Mouse (Mus musculus) gastrocnemius, postnatal 36 days (tissue): ENCODE measurements around the gene Wnt10b. TPM values are rescaled to one million over a fixed set of nuclear protein-coding genes. Genes with fewer than 3 reads are reported as not detected.

Experiments
- DNase-seq, 2 experiments: peaks; one replicate each; pipeline ENCODE4 v3.0.0; 2022
- intact Hi-C: fragments of 180-260 bp; cut with DNase I; formaldehyde crosslinking; loops from one replicate; pipeline ENCODE4 v1.15.1; 2025
- total RNA-seq, 2 experiments: library from RNA; stranded (reverse); gene quantifications; 2 replicates each; pipeline ENCODE4 v1.2.3; 2021

The Wnt10b gene
- total RNA-seq, 2 experiments from 2014 or later: 0.69 to 0.87 TPM

- no peak for DNase-seq
- intact Hi-C loops: no loop called here
These were observed 44.6 kb downstream of the Wnt10b start for GRCm38 (mm10) chr15:98733370-98733769.

GRCm38 (mm10) chr15:98732006-98732531 is 45.9 kb downstream of the Wnt10b start:
- intact Hi-C loops: no loop called here
- DNase-seq: no peak

DNA sequence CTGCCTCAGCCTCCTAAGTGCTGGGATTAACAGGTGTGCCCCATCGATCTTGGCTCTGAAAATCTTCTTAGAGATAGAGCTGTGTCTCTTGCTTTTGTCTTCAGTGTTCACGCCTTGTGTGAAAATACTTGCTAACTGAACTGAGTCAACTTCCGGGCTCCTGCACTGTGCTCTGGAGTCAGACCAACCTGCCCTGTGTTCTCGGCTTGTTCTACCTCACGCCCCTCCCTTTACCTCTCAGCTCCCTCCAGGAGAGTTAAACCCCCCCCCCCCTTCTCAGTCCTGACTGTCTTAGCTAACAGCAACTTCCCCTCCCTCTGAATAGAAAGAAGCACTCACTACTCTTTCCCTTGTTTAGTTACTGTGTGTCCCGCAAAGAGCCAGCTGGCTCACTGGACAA is 47.2 kb downstream of the Wnt10b start:
- no peak for DNase-seq
- intact Hi-C loops: no loop called here

- intact Hi-C loops: no loop called here
- no peak for DNase-seq
These were observed 48.0 kb downstream of the Wnt10b start for GRCm38 (mm10) chr15:98729791-98730545.

GRCm38 (mm10) chr15:98728366-98728765 is 49.6 kb downstream of the Wnt10b start:
- DNase-seq: no peak
- intact Hi-C loops: no loop called here

DNA sequence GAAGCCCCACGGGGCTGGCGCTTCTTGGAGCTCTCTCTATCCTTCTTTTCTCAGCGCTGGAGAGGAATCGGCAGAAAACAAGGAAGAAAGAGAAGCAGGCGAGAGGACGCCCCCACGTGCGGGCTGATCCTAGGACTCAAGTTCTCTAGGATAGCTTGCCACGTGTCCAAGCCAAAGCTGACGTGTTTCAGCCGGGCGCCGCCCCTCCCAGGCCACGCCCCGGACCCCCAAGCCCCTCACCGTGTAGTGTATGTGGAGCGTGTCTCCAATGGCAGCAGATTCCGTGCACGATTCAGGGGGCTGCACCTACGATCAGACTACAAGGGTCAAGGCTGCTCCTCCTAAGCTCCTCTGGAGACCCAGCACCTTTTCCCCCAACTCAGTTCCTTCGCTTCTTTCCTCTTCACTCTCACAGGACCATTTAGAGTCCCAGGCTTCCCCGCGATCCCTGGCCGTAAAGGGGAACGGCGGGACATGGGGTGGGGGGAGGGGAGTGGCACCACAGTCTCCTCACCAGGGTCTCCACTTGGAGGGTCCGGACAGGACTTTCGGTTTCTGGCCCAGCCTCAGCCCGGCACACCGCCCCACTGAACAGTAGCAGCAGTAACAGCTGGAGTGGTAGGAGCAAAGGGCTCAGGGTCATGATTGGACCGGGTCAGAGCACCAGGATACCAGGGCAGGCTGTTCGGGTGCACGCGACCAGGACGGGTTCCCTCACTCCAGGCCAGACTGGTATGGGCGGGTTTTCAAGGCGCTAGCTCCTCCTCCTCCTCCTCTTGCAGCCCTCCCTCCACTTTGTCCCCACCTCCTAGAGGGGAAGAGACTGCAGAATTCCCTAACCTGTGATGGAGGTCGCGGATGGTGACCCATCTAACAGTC is 50.3 kb downstream of the Wnt10b start, which contains the start of gene Fkbp11:
Gene Fkbp11 (minus strand): TSS at position 756 of the 879 bp plus-strand sequence.
- intact Hi-C loops: no loop called here
- peak; percentile 38 to 44 for DNase-seq

DNA sequence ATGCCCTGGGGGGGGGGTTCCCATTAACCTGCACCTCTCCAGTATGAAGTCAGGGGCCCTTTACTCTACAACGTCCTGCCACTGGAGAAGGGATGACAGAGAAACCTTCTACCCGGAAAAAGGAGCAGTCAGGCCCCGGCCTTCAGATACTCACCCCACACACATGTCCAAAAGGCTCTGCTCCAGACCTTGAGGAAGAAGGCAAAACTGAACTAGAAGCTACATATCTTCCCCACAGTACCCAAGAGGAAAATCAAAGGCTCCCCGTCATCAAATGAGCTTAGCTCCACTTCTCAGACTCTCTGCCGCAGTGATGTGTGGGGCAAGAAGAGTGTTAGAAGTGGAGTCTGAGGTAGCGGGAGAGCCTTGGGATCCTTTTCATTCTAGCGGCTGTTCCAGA is 51.2 kb downstream of the Wnt10b start:
- no peak for DNase-seq
- intact Hi-C loops: no loop called here

DNA sequence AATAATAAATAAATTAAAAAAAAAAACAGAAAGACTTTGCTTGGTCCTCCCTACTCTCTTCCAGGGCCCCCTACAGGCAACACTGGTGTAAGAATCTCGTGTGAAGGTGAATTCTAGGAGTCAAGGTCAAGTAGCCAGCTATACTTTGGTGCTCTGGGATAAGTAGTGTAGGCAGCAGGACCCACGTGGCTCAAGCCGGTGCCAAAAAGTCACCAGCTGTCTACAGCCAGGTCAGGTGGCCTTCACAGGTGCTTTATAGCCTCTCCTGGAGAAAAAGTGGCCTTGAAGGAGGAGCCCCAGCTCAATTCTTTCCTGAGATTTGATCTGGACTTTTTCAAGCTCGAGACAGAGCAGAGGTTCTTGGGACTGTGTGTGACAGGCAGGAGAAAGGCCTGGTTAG is 51.9 kb downstream of the Wnt10b start:
- intact Hi-C loops: no loop called here
- no peak for DNase-seq

DNA sequence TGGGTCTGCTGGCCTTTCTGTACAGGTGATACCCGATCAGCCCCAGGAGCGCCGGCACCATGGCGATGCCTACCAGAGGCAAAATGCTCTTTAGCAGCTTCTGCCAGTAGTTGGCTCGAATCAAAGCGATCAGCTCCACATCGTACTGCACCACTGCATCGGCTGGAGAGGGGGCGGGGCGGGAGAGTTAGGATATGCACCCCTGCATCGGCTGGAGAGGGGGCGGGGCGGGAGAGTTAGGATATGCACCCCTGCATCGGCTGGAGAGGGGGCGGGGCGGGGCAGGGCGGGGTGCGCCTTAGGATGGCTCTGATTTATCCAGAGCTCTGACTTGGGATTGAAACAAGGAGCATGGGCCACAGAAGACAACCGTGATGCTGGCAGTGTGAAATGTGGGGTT is 53.5 kb downstream of the Wnt10b start:
- DNase-seq: no peak
- intact Hi-C loops: no loop called here

DNA sequence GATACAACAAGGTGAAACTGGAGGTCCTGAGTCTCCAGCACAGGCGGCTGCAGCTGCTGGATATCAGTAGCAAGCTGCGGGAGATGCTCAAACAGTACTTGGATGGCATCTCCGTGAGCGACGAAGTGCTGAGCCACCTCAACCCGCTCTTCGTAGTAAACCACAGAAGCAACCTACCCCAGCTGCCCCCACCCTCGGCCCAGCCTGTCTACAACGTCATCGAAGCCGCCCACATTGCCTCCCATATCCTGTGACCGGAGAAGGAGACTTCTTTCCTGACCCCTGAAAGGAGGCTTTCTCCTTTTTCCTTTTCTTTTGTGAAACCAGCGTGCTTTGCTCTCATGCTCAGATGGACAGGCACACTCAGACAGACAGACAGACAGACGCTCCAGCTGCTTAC is 55.1 kb downstream of the Wnt10b start:
- intact Hi-C loops: no loop called here
- no peak for DNase-seq

DNA sequence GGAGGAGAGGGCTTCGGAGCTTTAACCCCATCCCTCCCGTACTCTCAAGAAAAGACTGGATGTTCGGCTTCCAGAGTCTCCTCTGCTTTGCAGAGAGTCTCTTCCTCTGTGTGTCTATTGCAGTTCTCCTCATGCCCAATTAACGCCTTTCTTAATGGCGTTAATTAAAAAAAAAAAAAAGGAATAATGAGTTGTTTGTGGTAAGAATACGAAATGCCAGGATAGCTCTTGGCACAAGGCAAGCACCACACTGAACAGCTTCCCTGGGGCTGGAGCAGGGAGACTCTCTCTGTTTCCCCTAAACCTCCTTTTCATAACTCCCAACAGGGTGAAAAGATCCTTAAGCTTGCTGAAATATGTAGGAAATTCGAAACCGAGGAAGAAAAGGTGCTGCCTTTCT is 55.8 kb downstream of the Wnt10b start:
- intact Hi-C loops: no loop called here

More for the DNA sequence above, 55.8 kb downstream of the Wnt10b start:
- DNase-seq: no peak

Other genes starting within 250 kb of the Wnt10b start
- gene Kansl2, start 243.9 kb downstream of the Wnt10b start, total RNA-seq: 10 to 100 TPM; 62.2 to 64.5 TPM
- gene Ccnt1, start 207.2 kb downstream of the Wnt10b start, total RNA-seq: 10 to 100 TPM; 12.4 to 17.9 TPM
- under 1 TPM in 1 of 2 experiments, not detected in 1; 0.87 TPM for gene 4930415O20Rik, start 207.1 kb downstream of the Wnt10b start, total RNA-seq
- gene Adcy6, start 168.1 kb downstream of the Wnt10b start, total RNA-seq: 10 to 100 TPM; 24.2 to 26.7 TPM
- 1 to 10 TPM; 2.5 to 4.2 TPM for gene Cacnb3, start 147.3 kb downstream of the Wnt10b start, total RNA-seq
- gene Ddx23, start 115.3 kb downstream of the Wnt10b start, total RNA-seq: 10 to 100 TPM; 50.0 to 56.2 TPM
- gene Rnd1, start 100.7 kb downstream of the Wnt10b start, total RNA-seq: 1 to 10 TPM in 1 of 2 experiments, under 1 TPM in 1; 0.81 to 1.5 TPM
- gene Ccdc65, start 69.9 kb downstream of the Wnt10b start, total RNA-seq: not detected
- gene Fkbp11, start 50.0 kb downstream of the Wnt10b start, total RNA-seq: 1 to 10 TPM; 1.4 to 1.7 TPM
- 1 to 10 TPM; 7.4 to 8.2 TPM for gene Arf3, start 14.9 kb downstream of the Wnt10b start, total RNA-seq
- gene Wnt1, start 11.7 kb upstream of the Wnt10b start, total RNA-seq: not detected
- gene Ddn, start 31.3 kb upstream of the Wnt10b start, total RNA-seq: under 1 TPM; 0.28 to 0.96 TPM
- gene Prkag1, start 53.4 kb upstream of the Wnt10b start, total RNA-seq: 10 to 100 TPM; 39.3 to 50.3 TPM
- 10 to 100 TPM; 42.7 to 46.4 TPM for gene Kmt2d, start 93.1 kb upstream of the Wnt10b start, total RNA-seq
- gene Rhebl1, start 116.4 kb upstream of the Wnt10b start, total RNA-seq: 1 to 10 TPM; 1.9 to 3.1 TPM
- gene Dhh, start 120.4 kb upstream of the Wnt10b start, total RNA-seq: under 1 TPM; 0.41 to 0.96 TPM
- 1 to 10 TPM; 6.3 to 7.6 TPM for gene Lmbr1l, start 140.1 kb upstream of the Wnt10b start, total RNA-seq
- gene Tuba1b, start 156.4 kb upstream of the Wnt10b start, total RNA-seq: 10 to 100 TPM; 21.8 to 23.2 TPM
- not detected for gene Gm49450, start 175.4 kb upstream of the Wnt10b start, total RNA-seq
- 10 to 100 TPM; 27.6 to 30.1 TPM for gene Tuba1a, start 175.6 kb upstream of the Wnt10b start, total RNA-seq